19 mouse cellular contexts compared by ENCODE assay signal in the genomic region with DNA sequence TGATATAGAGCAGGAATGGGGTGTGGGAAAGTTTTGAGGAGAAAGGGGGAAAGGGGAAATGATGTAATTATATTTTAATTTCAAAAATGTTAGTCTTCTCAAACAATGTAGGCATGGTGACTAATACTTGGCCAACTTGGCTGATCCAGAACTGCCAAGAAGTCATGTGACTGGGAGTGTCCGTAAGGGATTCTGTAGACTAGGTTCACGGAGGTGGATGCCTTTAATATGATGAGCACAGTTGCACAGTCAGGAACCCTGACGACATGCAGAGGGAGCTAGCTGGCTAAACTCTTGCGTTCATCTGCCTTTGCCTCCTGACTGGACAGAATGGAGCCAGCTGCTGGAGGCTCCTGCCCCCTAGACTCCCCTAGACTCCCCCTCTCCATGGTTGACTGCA. TPM values are rescaled to one million over a fixed set of nuclear protein-coding genes. Genes with fewer than 3 reads are reported as not detected.
DNase-seq lines count a peak whose midpoint lies in the region; ATAC-seq and TF ChIP-seq lines count a peak whose summit lies in the region.
"Had no signal": no experiment of that assay in that cellular context is flagged by ENCODE, and none has a peak within 500 bp of the region (broad histone marks: within the 10 kb centered on the region; RNA-seq: fewer than 3 reads in every experiment).

No protein-coding gene starts in this region.

- WGBS in kidney, embryonic 16.5 days = 47% methylated on average over 4 of the region's 4 CpGs

- H3K4me2 ChIP-seq in kidney, embryonic 16.5 days (replicated peaks; ENCODE audit: low read depth, low read length) = no peak overlapping the region
- H3K4me2 ChIP-seq: hindbrain, embryonic 12.5 days; limb, embryonic 15.5 days; midbrain, embryonic 13.5 days; neural tube, embryonic 15.5 days had no signal

- TF ChIP-seq POLR2A in embryonic fibroblast, embryonic 13.5 days (IDR thresholded peaks at IDR 0.05; ENCODE audit: low read depth, low read length) = no peak

- no peaks in the 10 kb centered on the region for H3K9me3 ChIP-seq in kidney, embryonic 16.5 days (ENCODE audit: low read length)
- H3K9me3 ChIP-seq: hindbrain, embryonic 12.5 days; limb, embryonic 15.5 days; midbrain, embryonic 13.5 days; neural tube, embryonic 15.5 days had no signal

- no peak overlapping the region for H3K9ac ChIP-seq in kidney, embryonic 16.5 days (replicated peaks; ENCODE audit: low read length)
- H3K9ac ChIP-seq: hindbrain, embryonic 12.5 days; limb, embryonic 15.5 days; midbrain, embryonic 13.5 days; neural tube, embryonic 15.5 days had no signal

- peak; percentile 20; the same call in 1 of the 2 replicates for TF ChIP-seq CTCF in embryonic fibroblast, embryonic 13.5 days (IDR thresholded peaks at IDR 0.05; ENCODE audit: borderline replicate concordance, insufficient read depth, low read length)

- no peak overlapping the region for H3K27ac ChIP-seq in kidney, embryonic 16.5 days (ENCODE audit: low read length)
- H3K27ac ChIP-seq in embryonic fibroblast, embryonic 13.5 days (ENCODE audit: insufficient read depth, low read length) = peak overlapping the region; percentile 15
- H3K27ac ChIP-seq: hindbrain, embryonic 12.5 days; limb, embryonic 15.5 days; midbrain, embryonic 13.5 days; neural tube, embryonic 15.5 days had no signal

- peak; percentile 39; the same call in 1 of the 2 replicates for ATAC-seq in kidney, embryonic 16.5 days (ENCODE audit: low FRiP score, low TSS enrichment)
- ATAC-seq: forebrain, embryonic 14.5 days; midbrain, embryonic 13.5 days had no signal

- H3K36me3 ChIP-seq in kidney, embryonic 16.5 days (ENCODE audit: insufficient read depth, low read length) = no peaks in the 10 kb centered on the region
- H3K36me3 ChIP-seq: hindbrain, embryonic 12.5 days; limb, embryonic 15.5 days; midbrain, embryonic 13.5 days; neural tube, embryonic 15.5 days had no signal

- H3K4me1 ChIP-seq in kidney, embryonic 16.5 days (ENCODE audit: insufficient read depth, low read length) = peaks cover 10% of the 10 kb centered on the region; the same call in 1 of the 2 replicates
- H3K4me1 ChIP-seq in embryonic fibroblast, embryonic 13.5 days (ENCODE audit: control insufficient read depth, insufficient read depth, low read length) = peaks cover 8% of the 10 kb centered on the region
- H3K4me1 ChIP-seq: hindbrain, embryonic 12.5 days; limb, embryonic 15.5 days; midbrain, embryonic 13.5 days; neural tube, embryonic 15.5 days had no signal

- H3K4me3 ChIP-seq in kidney, embryonic 16.5 days (ENCODE audit: low read length) = no peak overlapping the region
- no peak overlapping the region for H3K4me3 ChIP-seq in embryonic fibroblast, embryonic 13.5 days (ENCODE audit: insufficient read depth, low read length)
- H3K4me3 ChIP-seq: hindbrain, embryonic 12.5 days; limb, embryonic 15.5 days; midbrain, embryonic 13.5 days; neural tube, embryonic 15.5 days had no signal

- no peak for DNase-seq in kidney, adult 9 months
- peak; percentile 39 for DNase-seq in right cerebral cortex, adult 18-20 months
- DNase-seq in right cerebral cortex, postnatal 4 days = no peak
- no peak for DNase-seq in adrenal gland, postnatal 14 days
- no peak for DNase-seq in cerebellum, adult 18-20 months
- DNase-seq: cerebellum, adult 9-11 months; kidney, postnatal 10 days; layer of hippocampus, adult 9-11 months; thymus, adult 2 months had no signal

- no peaks in the 10 kb centered on the region for H3K27me3 ChIP-seq in kidney, embryonic 16.5 days (ENCODE audit: insufficient read depth, low read length)
- H3K27me3 ChIP-seq: CH12.LX; hindbrain, embryonic 12.5 days; limb, embryonic 15.5 days; neural tube, embryonic 15.5 days had no signal

RNA-seq across cellular contexts. Expression of gene Plekhs1, which starts 9.6 kb away (rescaled TPM):
- polyA plus RNA-seq in kidney, embryonic 16.5 days (2015; fragmentation: Nextera tagmentation; extraction: Ambion mirVana) = 0.77 and 0.90 TPM in 2 replicates
- 0.16 and 0.20 TPM in 2 replicates for polyA plus RNA-seq in embryonic fibroblast, embryonic 13.5 days (2011; ENCODE audit: insufficient read length, low read depth, missing spikeins)
- total RNA-seq in adrenal gland, postnatal 14 days (2021) = 0.22 and 0.53 TPM in 2 replicates
- total RNA-seq: CH12.LX had no signal
- polyA plus RNA-seq: heart, embryonic 14.5 days; limb, embryonic 15.5 days; liver, embryonic 16.5 days had no signal

RNA-seq across cellular contexts. Expression of gene Casp7, which starts 54.9 kb away (rescaled TPM):
- 26.6 and 27.2 TPM in 2 replicates for polyA plus RNA-seq in kidney, embryonic 16.5 days (2015; fragmentation: Nextera tagmentation; extraction: Ambion mirVana)
- polyA plus RNA-seq in embryonic fibroblast, embryonic 13.5 days (2011; ENCODE audit: insufficient read length, low read depth, missing spikeins) = 14.9 and 18.2 TPM in 2 replicates
- 13.7 and 15.7 TPM in 2 replicates for total RNA-seq in adrenal gland, postnatal 14 days (2021)
